Mouse (Mus musculus) intestine, embryonic 16.5 days (tissue): ENCODE data around the gene Cdk13. TPM values are rescaled to one million over a fixed set of nuclear protein-coding genes. Genes with fewer than 3 reads are reported as not detected.

Experiments
- ATAC-seq: fragments of 200-750 bp; cut with Nextera tagmentation; 2 replicates; pipeline ENCODE4 v1.8.0; 2017; ENCODE audit warnings: moderate TSS enrichment, moderate library complexity
- H3K27ac ChIP-seq: fragments of 300-500 bp; sonication (generic); 2 replicates; pipeline ENCODE4 v1.5.1; 2014; ENCODE audit warnings: mild to moderate bottlenecking, low read length
- H3K27me3 ChIP-seq: fragments of 300-500 bp; sonication (generic); replicated peaks from 2 replicates; pipeline ENCODE4 v1.6.1; 2014; ENCODE audit warnings: low read length, control low read depth, mixed read lengths; ENCODE audit not compliant: control insufficient read depth, insufficient read depth
- H3K36me3 ChIP-seq: fragments of 300-500 bp; sonication (generic); 2 replicates; pipeline ENCODE4 v1.6.1; 2014; ENCODE audit warnings: low read length, control low read depth; ENCODE audit not compliant: control insufficient read depth, insufficient read depth
- H3K4me1 ChIP-seq: fragments of 300-500 bp; sonication (generic); 2 replicates; pipeline ENCODE4 v1.6.1; 2014; ENCODE audit warnings: low read length, control low read depth, mixed read lengths; ENCODE audit not compliant: control insufficient read depth, insufficient read depth
- H3K4me2 ChIP-seq: fragments of 300-500 bp; sonication (generic); 2 replicates; pipeline ENCODE4 v1.6.1; 2014; ENCODE audit warnings: low read depth, low read length, control low read depth
- H3K4me3 ChIP-seq: fragments of 300-500 bp; sonication (generic); 2 replicates; pipeline ENCODE4 v1.5.1; 2014; ENCODE audit warnings: mild to moderate bottlenecking, low read length
- H3K9ac ChIP-seq: fragments of 300-500 bp; sonication (generic); 2 replicates; pipeline ENCODE4 v1.6.1; 2014; ENCODE audit warnings: low read depth, low read length
- H3K9me3 ChIP-seq: fragments of 300-500 bp; sonication (generic); 2 replicates; pipeline ENCODE4 v1.6.1; 2016; ENCODE audit warnings: low read length, control low read depth; ENCODE audit not compliant: control insufficient read depth
- WGBS: fragments of 180-500 bp; shearing (Covaris S2); extraction: QIAGEN DNeasy Blood & Tissue Kit; methylation state at CpG from one replicate; pipeline ENCODE4 v1.1.7; 2014; 5-methylcytosine and 5-hydroxymethylcytosine counted together
- polyA plus RNA-seq: library from polyadenylated mRNA; unstranded; fragments of >200 nt; fragmentation: Nextera tagmentation; extraction: Ambion mirVana; gene quantifications from 2 replicates; pipeline ENCODE4 v1.2.1, GENCODE M21; 2015

The Cdk13 gene
- 7.0 and 7.5 TPM in 2 replicates for polyA plus RNA-seq

GRCm38 (mm10) chr13:17804909-17805613, at the start of gene Cdk13:
Cdk13 (minus strand) TSS chr13:17805097.
- no peaks in the 10 kb centered on the region for H3K36me3 ChIP-seq
- H3K9ac ChIP-seq = peak within 1 kb of the TSS; percentile 98
- H3K27ac ChIP-seq = peak within 1 kb of the TSS; percentile 99
- WGBS = 0% methylated on average over 94 of the region's 110 CpGs
- peak within 1 kb of the TSS; percentile 71 for H3K4me2 ChIP-seq
- H3K27me3 ChIP-seq = no peaks in the 10 kb centered on the region
- H3K4me1 ChIP-seq = peaks cover 8% of the 10 kb centered on the region
- peak within 1 kb of the TSS; percentile 100 for H3K4me3 ChIP-seq
- H3K9me3 ChIP-seq = no peaks in the 10 kb centered on the region
- ATAC-seq = peak; percentile 95

GRCm38 (mm10) chr13:17843336-17843735, 38.4 kb upstream of the Cdk13 start:
- Histone ChIP-seq H3K9me3 (no peaks in the 10 kb centered on the region), H3K9ac (no peak overlapping the region), H3K27ac (no peak overlapping the region), H3K36me3 (no peaks in the 10 kb centered on the region), H3K4me1 (peaks cover under 1% of the 10 kb centered on the region; the same call in 1 of the 2 replicates), H3K27me3 (no peaks in the 10 kb centered on the region), H3K4me2 (no peak overlapping the region), H3K4me3 (no peak overlapping the region)
- no peak for ATAC-seq
- WGBS = 73% methylated on average over 2 of the region's 2 CpGs

- Histone ChIP-seq H3K9me3 (no peaks in the 10 kb centered on the region), H3K4me3 (no peak overlapping the region), H3K27me3 (no peaks in the 10 kb centered on the region), H3K9ac (no peak overlapping the region), H3K4me2 (no peak overlapping the region), H3K4me1 (peaks cover 6% of the 10 kb centered on the region; the same call in 1 of the 2 replicates), H3K27ac (no peak overlapping the region), H3K36me3 (no peaks in the 10 kb centered on the region)
- no peak for ATAC-seq
- 56% methylated on average over 4 of the region's 4 CpGs for WGBS
Measured at GRCm38 (mm10) chr13:17842756-17843155, 37.9 kb upstream of the Cdk13 start.

- no peak for ATAC-seq
- H3K9ac ChIP-seq = no peak overlapping the region
Measured at GRCm38 (mm10) chr13:17839137-17839536, 34.2 kb upstream of the Cdk13 start.

GRCm38 (mm10) chr13:17838484-17838851, 33.6 kb upstream of the Cdk13 start:
- WGBS = 34% methylated on average over 4 of the region's 4 CpGs
- Histone ChIP-seq H3K4me1 (peaks cover 8% of the 10 kb centered on the region; the same call in 1 of the 2 replicates), H3K9me3 (no peaks in the 10 kb centered on the region), H3K27ac (no peak overlapping the region), H3K36me3 (no peaks in the 10 kb centered on the region), H3K9ac (no peak overlapping the region), H3K4me2 (no peak overlapping the region), H3K4me3 (no peak overlapping the region), H3K27me3 (no peaks in the 10 kb centered on the region)
- ATAC-seq = peak; percentile 62

More at GRCm38 (mm10) chr13:17839137-17839536, 34.2 kb upstream of the Cdk13 start:
- peaks cover 8% of the 10 kb centered on the region; the same call in 1 of the 2 replicates for H3K4me1 ChIP-seq
- no peak overlapping the region for H3K4me3 ChIP-seq
- no peak overlapping the region for H3K27ac ChIP-seq
- H3K4me2 ChIP-seq = no peak overlapping the region
- H3K9me3 ChIP-seq = no peaks in the 10 kb centered on the region
- WGBS = 88% methylated on average over 5 of the region's 5 CpGs
- H3K27me3 ChIP-seq = no peaks in the 10 kb centered on the region
- no peaks in the 10 kb centered on the region for H3K36me3 ChIP-seq

GRCm38 (mm10) chr13:17837610-17838483, 33.0 kb upstream of the Cdk13 start:
- ATAC-seq = peak; percentile 66
- H3K9ac ChIP-seq = no peak overlapping the region
- 0 out of 2 replicates have a peak overlapping the region, but pooled peaks have one; percentile 0 for H3K27ac ChIP-seq
- H3K4me2 ChIP-seq = no peak overlapping the region
- H3K4me3 ChIP-seq = no peak overlapping the region
- H3K27me3 ChIP-seq = no peaks in the 10 kb centered on the region
- H3K9me3 ChIP-seq = no peaks in the 10 kb centered on the region
- WGBS = 36% methylated on average over 16 of the region's 16 CpGs
- H3K4me1 ChIP-seq = peaks cover 8% of the 10 kb centered on the region; the same call in 1 of the 2 replicates
- H3K36me3 ChIP-seq = no peaks in the 10 kb centered on the region

GRCm38 (mm10) chr13:17836808-17837207, 31.9 kb upstream of the Cdk13 start:
- Histone ChIP-seq H3K4me1 (peaks cover 8% of the 10 kb centered on the region; the same call in 1 of the 2 replicates), H3K27me3 (no peaks in the 10 kb centered on the region), H3K4me3 (no peak overlapping the region), H3K27ac (no peak overlapping the region), H3K9me3 (no peaks in the 10 kb centered on the region), H3K9ac (no peak overlapping the region), H3K4me2 (no peak overlapping the region), H3K36me3 (no peaks in the 10 kb centered on the region)
- no peak for ATAC-seq
- WGBS = 76% methylated on average over 7 of the region's 7 CpGs

- Histone ChIP-seq H3K4me1 (peaks cover 3% of the 10 kb centered on the region; the same call in 1 of the 2 replicates), H3K27ac (no peak overlapping the region), H3K9me3 (no peaks in the 10 kb centered on the region), H3K27me3 (no peaks in the 10 kb centered on the region), H3K4me2 (no peak overlapping the region), H3K36me3 (no peaks in the 10 kb centered on the region), H3K9ac (no peak overlapping the region), H3K4me3 (no peak overlapping the region)
- no peak for ATAC-seq
- 74% methylated on average over 3 of the region's 3 CpGs for WGBS
Measured at GRCm38 (mm10) chr13:17832940-17833339, 28.0 kb upstream of the Cdk13 start.

- no peak overlapping the region for H3K4me3 ChIP-seq
- no peaks in the 10 kb centered on the region for H3K4me1 ChIP-seq
- H3K27ac ChIP-seq = no peak overlapping the region
- H3K4me2 ChIP-seq = no peak overlapping the region
- H3K27me3 ChIP-seq = no peaks in the 10 kb centered on the region
- 89% methylated on average over 2 of the region's 2 CpGs for WGBS
- H3K9me3 ChIP-seq = no peaks in the 10 kb centered on the region
- H3K9ac ChIP-seq = no peak overlapping the region
- no peak for ATAC-seq
- no peaks in the 10 kb centered on the region for H3K36me3 ChIP-seq
Measured at GRCm38 (mm10) chr13:17817226-17817625, 12.3 kb upstream of the Cdk13 start.
